Mouse (Mus musculus) thymus, adult 18-20 months (tissue): ENCODE data around the gene Kmt2d.
"Not testable (repeated sequence)": the region's sequence is repeated elsewhere in the genome, so short reads cannot be mapped to it uniquely, and the experiment has no call there.

Source experiments
- DNase-seq, 2 experiments: peaks; one replicate each; pipeline ENCODE4 v3.0.0; 2022; ENCODE audit warnings: mixed read lengths in 2 of 2

Gene Kmt2d

DNA sequence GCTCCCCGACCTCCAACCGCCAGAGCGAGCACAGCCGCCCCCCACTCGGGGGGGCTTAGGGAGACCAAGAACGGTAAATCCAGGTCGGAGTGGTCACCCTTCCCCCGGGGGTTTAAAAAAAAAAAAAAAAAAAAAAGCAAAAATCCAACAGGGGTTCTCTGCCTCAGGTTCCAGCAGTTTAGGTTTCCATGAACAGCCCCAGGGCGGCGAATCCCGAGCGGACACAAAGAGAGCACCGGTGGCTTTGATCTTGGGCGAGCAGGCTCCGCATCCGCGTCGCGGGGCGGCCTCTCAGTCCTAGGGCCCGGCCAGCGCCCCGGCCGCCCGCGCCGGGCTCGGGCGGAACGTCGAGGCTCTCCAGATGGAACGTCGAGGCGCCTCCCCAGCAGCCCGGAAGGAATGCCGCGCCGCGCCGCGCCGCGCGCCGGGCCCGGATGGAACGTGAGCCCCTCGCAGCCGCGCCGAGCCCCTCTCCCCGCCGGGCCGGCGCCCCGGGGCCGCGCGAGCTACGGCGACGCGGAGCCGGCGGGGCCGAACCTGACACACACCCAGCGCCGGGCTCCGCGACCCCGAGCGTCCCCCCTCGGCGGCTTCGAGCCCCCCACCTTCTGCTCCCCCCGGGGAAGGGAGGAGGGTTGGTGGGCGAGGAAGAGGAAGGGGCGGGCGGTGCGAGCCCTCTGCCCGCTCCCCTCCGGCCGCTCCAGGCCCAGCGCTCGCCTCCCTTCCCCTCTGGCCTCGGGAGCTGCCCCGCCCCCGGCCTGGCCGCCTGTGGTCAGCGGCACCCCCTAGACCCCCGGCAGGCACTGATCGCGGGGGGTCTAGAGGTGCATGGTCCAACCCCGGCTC lies at the start of gene Kmt2d:
Gene Kmt2d (minus strand): TSS at position 135 of the 846 bp plus-strand sequence.
- peak in 1 of 2 experiments; percentile 44 for DNase-seq

DNA sequence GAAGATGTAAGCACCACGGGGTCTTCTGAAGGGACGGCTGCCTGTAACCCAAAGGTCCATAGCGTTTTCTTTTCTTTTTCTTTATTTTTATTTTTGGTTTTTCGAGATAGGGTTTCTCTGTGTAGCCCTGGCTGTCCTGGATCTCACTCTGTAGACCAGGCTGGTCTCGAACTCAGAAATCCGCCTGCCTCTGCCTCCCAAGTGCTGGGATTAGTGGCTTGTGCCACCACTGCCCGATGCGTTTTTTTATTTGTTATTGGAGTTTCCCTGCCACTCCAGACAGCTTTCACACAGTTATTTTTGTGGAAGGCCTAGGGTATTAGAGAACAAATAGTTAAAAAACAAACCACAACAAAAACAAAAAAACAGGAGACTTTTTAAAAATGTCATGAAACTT lies 47.5 kb upstream of the Kmt2d start:
- not testable (repeated sequence) for DNase-seq

GRCm38 (mm10) chr15:98917538-98918498 lies 46.8 kb upstream of the Kmt2d start, which contains the start of gene Lmbr1l:
Gene Lmbr1l (minus strand): TSS chr15:98918231.
- peak; percentile 100 for DNase-seq

GRCm38 (mm10) chr15:98917091-98917490 lies 46.1 kb upstream of the Kmt2d start:
- DNase-seq, result no peak

GRCm38 (mm10) chr15:98916016-98916415 lies 45.0 kb upstream of the Kmt2d start:
- no peak for DNase-seq

DNA sequence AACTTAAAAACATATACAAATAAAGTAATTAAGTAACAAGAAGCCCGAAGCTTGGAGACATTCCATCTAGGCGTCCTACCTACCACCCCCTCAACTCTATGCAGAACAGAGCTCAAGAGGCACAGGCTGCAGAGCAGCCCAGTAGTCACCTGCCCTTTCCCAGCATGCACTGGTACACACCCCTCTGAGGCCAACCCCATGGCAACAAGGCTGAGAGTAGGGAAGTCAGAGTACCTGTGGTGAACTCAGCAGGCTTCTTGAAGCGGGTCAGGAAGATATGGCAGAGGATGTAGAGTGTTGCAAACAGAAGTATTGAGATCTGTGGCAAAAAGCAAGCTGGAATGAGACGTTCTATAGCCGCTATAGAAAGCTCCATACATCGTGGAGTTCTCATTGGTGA lies 43.9 kb upstream of the Kmt2d start:
- no peak for DNase-seq

DNA sequence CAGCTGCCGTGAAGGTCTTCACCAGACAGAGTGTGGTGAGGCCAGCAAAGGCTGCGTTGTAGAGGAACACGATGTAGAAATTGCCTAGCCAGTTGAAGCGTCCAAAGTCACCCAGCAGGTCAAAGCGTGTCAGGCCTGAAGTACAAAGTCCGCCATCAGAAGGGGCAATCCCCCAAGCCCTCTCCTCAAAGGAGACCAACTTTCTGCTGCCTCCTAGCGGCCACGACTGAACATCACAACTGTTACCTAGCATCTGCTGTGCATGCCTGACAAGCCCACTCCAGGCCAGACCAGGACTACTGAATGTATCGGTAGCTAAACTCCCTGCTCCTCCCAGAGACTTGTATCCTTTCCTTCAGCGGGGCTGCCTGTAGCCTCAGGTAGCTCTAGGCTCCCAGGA lies 33.7 kb upstream of the Kmt2d start:
- DNase-seq, result no peak

DNA sequence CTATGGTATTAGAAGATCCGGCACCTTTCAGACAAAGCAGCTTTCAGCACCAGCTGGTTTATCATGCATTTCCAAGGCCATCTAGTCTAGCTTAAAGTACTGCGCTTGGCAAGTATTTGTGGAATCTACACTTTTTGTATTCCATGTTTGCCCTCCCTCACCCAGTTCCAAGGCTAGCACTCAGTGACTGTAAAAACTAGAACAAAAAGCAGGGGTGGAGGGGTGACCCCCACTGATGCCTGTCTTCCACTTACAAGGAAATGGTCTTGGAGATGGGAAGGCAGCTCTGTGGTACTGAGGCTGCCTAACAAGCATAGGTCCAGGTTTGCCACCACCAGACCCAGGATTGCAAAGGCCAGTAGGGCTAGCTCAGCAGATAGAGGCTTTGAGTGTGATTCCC lies 31.6 kb upstream of the Kmt2d start:
- no peak for DNase-seq

GRCm38 (mm10) chr15:98901530-98901929 lies 30.5 kb upstream of the Kmt2d start:
- no peak for DNase-seq

DNA sequence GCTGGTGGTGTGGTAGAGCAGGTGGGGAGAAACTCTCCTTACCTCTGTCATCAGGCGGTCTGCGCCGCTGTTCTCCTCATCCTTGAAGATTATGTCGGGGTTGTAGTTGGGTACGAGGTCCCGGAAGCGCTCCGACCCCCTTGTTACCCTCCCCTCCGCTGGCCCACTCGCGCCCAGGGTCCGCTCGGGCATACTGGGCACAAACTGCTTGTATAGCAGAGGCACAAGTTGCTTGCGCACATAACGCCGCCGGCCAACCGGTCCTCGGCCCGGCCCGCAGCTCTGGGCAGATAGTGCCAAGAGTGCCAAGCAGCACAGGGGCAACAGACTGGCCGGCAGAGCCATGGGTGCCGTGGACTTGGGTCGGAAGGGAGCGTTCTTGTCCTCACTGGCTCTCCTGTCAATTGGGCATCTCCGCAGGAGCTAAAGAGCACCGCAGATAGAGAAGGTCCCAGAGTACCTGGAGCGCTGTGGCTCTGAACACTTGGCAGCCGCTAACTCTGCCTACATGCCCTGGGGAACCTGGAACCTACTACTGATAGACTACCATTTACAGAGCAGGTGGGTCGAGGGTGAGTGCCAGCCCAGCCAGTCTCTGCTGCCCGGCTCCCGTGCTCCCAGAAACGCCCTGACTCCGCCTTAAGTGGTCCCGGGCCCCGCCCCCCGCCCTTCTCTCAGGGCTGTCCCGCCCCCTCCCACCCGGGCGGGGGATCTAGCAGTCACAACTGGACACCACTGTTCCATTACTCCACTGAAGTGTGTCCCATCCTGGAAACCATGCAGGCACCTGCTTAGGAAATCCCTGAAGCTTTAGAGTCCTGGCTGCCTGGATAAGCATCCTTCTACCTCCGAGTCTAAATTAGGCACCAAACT lies 27.2 kb upstream of the Kmt2d start, which contains the start of gene Dhh:
Gene Dhh (minus strand): TSS at position 613 of the 873 bp plus-strand sequence.
- DNase-seq, result no peak

DNA sequence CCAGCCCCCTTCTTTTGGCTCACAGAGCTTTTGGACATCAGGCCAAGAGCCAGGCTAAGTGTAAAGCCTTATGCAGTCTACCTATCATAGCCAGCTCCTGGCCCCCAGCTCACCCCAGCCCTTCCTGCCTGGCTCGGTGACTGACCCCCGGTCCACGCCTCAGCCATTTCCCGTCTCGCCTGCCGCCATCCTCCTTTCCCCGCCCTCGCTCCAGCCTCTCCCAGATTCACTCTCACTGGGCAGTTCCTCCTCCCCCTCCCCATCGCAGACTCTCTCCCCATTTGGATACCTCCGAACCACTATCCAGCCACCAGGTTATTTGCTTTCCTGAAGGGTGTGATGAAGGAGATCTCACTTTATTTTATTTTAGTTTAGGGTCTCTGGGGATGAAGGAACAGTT lies 26.5 kb upstream of the Kmt2d start:
- DNase-seq, result no peak

- no peak for DNase-seq
Observed at GRCm38 (mm10) chr15:98895635-98896589, 24.9 kb upstream of the Kmt2d start.

DNA sequence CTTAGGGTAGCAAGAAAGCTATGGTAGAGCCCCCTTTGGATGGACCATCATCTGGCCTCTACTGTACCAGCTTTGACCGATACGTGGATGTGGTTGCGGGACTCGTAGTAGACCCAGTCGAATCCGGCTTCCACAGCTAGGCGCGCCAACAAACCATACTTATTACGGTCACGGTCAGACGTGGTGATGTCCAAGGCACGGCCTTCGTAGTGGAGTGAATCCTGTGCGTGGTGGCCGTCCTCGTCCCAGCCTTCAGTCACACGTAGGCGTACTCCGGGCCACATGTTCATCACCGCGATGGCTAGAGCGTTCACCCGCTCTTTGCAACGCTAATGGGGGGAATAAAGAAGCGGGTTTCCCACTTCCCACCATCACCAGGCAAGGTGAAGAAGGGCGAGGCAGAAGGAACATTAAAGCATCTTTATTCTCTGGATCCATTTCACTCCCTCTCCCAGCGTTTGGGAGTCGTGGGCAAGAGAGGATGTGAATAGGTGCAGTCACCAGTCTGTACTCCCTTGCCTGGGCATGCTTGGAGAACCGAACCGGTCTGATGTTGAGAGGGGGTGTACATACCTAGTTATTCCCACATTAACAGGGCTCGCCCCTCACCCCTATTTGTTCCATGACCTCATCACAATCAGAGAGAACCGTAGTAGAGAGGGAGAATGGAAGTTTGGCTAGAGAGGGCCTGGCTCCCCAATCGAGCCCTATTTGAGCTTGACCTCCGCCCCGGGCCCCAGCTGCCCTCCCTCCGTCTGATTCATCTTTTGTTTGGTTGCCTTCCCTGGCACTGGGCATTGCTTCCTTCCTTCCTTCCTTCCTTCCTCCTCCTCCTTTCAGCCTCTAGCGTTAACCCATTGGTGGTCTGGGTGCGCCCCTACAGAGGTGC lies 24.0 kb upstream of the Kmt2d start:
- no peak for DNase-seq

DNA sequence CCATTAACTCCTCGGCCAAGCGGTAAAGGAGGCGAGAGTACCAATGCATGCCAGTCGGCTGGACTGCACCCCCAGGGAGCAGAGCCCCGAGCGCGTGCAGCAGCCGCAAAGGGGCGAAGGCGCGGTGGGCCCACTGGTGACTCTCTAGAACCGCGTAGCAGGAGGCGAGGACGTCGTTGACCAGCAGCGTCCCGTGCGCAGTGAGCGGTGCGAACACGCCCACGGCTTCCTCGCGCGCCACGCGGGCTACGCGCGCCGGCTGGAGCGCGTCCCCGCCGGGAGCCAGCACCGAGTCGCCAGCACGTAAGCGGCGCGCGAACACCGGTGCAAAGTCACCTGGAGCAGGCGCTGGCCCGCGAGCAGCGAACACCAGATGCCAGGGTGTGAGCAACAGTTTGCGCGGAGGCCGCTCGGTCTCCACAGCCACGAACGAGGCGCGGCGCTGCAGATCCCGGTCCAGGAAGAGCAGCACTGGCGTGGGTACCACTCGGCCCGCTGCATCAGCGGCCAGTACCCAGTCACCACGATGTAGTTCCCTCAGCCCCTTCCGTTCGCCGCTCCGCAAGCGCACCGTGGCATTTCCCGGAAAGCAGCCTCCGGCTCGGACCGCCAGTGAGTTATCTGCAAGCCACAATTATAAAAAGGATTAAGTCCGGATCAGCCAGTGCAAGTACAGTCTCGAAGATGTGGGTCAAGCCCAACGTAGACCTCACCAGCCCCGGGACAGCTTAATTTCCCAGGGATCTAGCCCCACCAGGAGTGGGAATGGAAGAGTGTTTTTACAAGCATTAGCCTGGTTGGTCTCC lies 23.1 kb upstream of the Kmt2d start, which contains the start of gene Rhebl1:
Gene Rhebl1 (minus strand): TSS at position 601 of the 806 bp plus-strand sequence.
- no peak for DNase-seq

- DNase-seq, result no peak
Observed at GRCm38 (mm10) chr15:98893036-98893435, 22.0 kb upstream of the Kmt2d start.

GRCm38 (mm10) chr15:98891907-98892606 lies 21.1 kb upstream of the Kmt2d start:
- DNase-seq, result peak in 1 of 2 experiments; percentile 36

DNA sequence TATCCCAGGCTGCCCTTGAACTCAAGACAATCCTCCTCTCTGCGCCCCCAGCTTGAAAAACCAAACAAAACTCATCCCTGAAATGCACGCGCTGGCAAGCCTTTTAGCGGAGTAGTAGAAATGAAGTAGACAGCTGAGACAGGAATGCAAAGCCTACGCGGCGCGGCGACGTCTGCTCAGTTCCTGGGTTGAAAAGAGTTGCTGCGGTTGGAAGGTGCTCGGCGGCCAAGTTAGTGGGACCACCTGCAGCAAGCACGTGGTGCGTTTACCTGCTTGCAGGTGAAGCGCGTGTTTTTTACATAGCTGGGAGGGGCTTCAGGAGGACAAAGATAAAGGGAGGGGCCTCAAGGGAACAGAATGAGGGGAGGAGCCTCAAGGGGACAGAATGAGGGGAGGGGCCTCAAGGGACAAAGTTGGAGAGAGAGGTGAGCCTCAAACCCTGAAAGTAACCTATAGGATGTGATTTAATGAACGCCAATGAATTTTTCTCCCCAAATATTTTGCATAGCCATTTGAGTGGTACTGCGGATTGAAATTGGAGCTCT lies 20.3 kb upstream of the Kmt2d start:
- no peak for DNase-seq

- DNase-seq, result no peak
Observed at GRCm38 (mm10) chr15:98887526-98887925, 16.5 kb upstream of the Kmt2d start.
